Mouse (Mus musculus): ENCODE measurements around the gene Slc16a5.
"Not testable (repeated sequence)": the region's sequence is repeated elsewhere in the genome, so short reads cannot be mapped to it uniquely, and the experiment has no call there.

Slc16a5 gene

GRCm38 (mm10) chr11:115446906-115447305, 15.4 kb upstream of the Slc16a5 start:
- in situ Hi-C loops (cut with MboI, MseI): loop anchor here in 1 of 2 experiments (10.0 kb wide), 1 partner anchor 1632 kb away; no protein-coding TSS in a partner anchor

- in situ Hi-C loops (cut with MboI, MseI): loop anchor here in 1 of 2 experiments (10.0 kb wide), 1 partner anchor 1633 kb away; no protein-coding TSS in a partner anchor
These were observed 14.9 kb upstream of the Slc16a5 start for GRCm38 (mm10) chr11:115447321-115447885.

- in situ Hi-C loops (cut with MboI, MseI): loop anchor here in 1 of 2 experiments (10.0 kb wide), 1 partner anchor 1633 kb away; no protein-coding TSS in a partner anchor
These were observed 14.2 kb upstream of the Slc16a5 start for GRCm38 (mm10) chr11:115448075-115448474.

GRCm38 (mm10) chr11:115448998-115449397, 13.3 kb upstream of the Slc16a5 start:
- in situ Hi-C loops (cut with MboI, MseI): loop anchor here in 1 of 2 experiments (10.0 kb wide), 1 partner anchor 1634 kb away; no protein-coding TSS in a partner anchor

- in situ Hi-C loops (cut with MboI, MseI): no loop called here
These were observed 12.1 kb upstream of the Slc16a5 start for GRCm38 (mm10) chr11:115450176-115450575.

- in situ Hi-C loops (cut with MboI, MseI): no loop called here
These were observed 10.5 kb upstream of the Slc16a5 start for GRCm38 (mm10) chr11:115451781-115452241.

- in situ Hi-C loops (cut with MboI, MseI): no loop called here
These were observed 9.9 kb upstream of the Slc16a5 start for GRCm38 (mm10) chr11:115452281-115452860.

- in situ Hi-C loops (cut with MboI, MseI): no loop called here
These were observed 9.0 kb upstream of the Slc16a5 start for GRCm38 (mm10) chr11:115453306-115453705.

- in situ Hi-C loops (cut with MboI, MseI): not testable (repeated sequence)
These were observed 7.5 kb upstream of the Slc16a5 start for GRCm38 (mm10) chr11:115454822-115455221.

- in situ Hi-C loops (cut with MboI, MseI): no loop called here
These were observed 6.7 kb upstream of the Slc16a5 start for GRCm38 (mm10) chr11:115455619-115456018.

GRCm38 (mm10) chr11:115456182-115456581, 6.1 kb upstream of the Slc16a5 start:
- in situ Hi-C loops (cut with MboI, MseI): no loop called here

GRCm38 (mm10) chr11:115457405-115457804, 4.9 kb upstream of the Slc16a5 start:
- in situ Hi-C loops (cut with MboI, MseI): no loop called here

GRCm38 (mm10) chr11:115460976-115461375, 1.3 kb upstream of the Slc16a5 start:
- in situ Hi-C loops (cut with MboI, MseI): no loop called here

- in situ Hi-C loops (cut with MboI, MseI): no loop called here
These were observed 430 bp upstream of the Slc16a5 start for GRCm38 (mm10) chr11:115461846-115462242.

GRCm38 (mm10) chr11:115463397-115463796, 1.1 kb downstream of the Slc16a5 start:
- in situ Hi-C loops (cut with MboI, MseI): no loop called here

GRCm38 (mm10) chr11:115464851-115465250, 2.6 kb downstream of the Slc16a5 start:
- in situ Hi-C loops (cut with MboI, MseI): no loop called here

- in situ Hi-C loops (cut with MboI, MseI): no loop called here
These were observed 4.9 kb downstream of the Slc16a5 start for GRCm38 (mm10) chr11:115467217-115467618.

- in situ Hi-C loops (cut with MboI, MseI): loop anchor here (5.0 to 10.0 kb wide), 4 partner anchors 47 to 307 kb away; partner anchors contain the start of genes Hid1 (in 1 of the 2), Kctd2 (in 1 of the 2) and Slc9a3r1 (in 1 of the 2)
These were observed 9.9 kb downstream of the Slc16a5 start for GRCm38 (mm10) chr11:115472183-115472582.

GRCm38 (mm10) chr11:115473626-115474275, 11.5 kb downstream of the Slc16a5 start:
- in situ Hi-C loops (cut with MboI, MseI): loop anchor here (5.0 to 10.0 kb wide), 4 partner anchors 49 to 309 kb away; partner anchors contain the start of genes Hid1 (in 1 of the 2), Kctd2 (in 1 of the 2) and Slc9a3r1 (in 1 of the 2)

GRCm38 (mm10) chr11:115475025-115475757, 12.9 kb downstream of the Slc16a5 start, which contains the start of gene Armc7:
Gene Armc7 (plus strand): TSS chr11:115475667.
- in situ Hi-C loops (cut with MboI, MseI): loop anchor here (10.0 kb wide), 3 partner anchors 50 to 310 kb away; partner anchors contain the start of genes Hid1 (in 1 of the 2), Kctd2 (in 1 of the 2) and Slc9a3r1 (in 1 of the 2)

- in situ Hi-C loops (cut with MboI, MseI): loop anchor here (10.0 kb wide), 3 partner anchors 51 to 311 kb away; partner anchors contain the start of genes Hid1 (in 1 of the 2), Kctd2 (in 1 of the 2) and Slc9a3r1 (in 1 of the 2)
These were observed 13.5 kb downstream of the Slc16a5 start for GRCm38 (mm10) chr11:115475758-115476237.
